Mouse (Mus musculus): Measurements from ENCODE around the gene Bbip1. TPM values are rescaled to one million over a fixed set of nuclear protein-coding genes. Genes with fewer than 3 reads are reported as not detected.
A peak's percentile ranks its signal among the peaks of the same experiment; 100 is the strongest.
"Not testable (repeated sequence)": the region's sequence is repeated elsewhere in the genome, so short reads cannot be mapped to it uniquely, and the experiment has no call there.

Bbip1 gene
- polyA plus RNA-seq, 1 experiment: 60.0 TPM

GRCm38 (mm10) chr19:53933050-53933449 is 11.4 kb downstream of the Bbip1 start:
- H3K27ac ChIP-seq (ENCODE audit: insufficient read depth, low read length): no peak overlapping the region
- H3K4me1 ChIP-seq (ENCODE audit: control insufficient read depth, insufficient read depth, low read length): no peaks in the 10 kb centered on the region
- H3K4me3 ChIP-seq (ENCODE audit: insufficient read depth, low read length): no peak overlapping the region

GRCm38 (mm10) chr19:53929218-53929617 is 15.2 kb downstream of the Bbip1 start:
- Histone ChIP-seq H3K4me1 (ENCODE audit: control insufficient read depth, insufficient read depth, low read length) (no peaks in the 10 kb centered on the region), H3K27ac (ENCODE audit: insufficient read depth, low read length) (no peak overlapping the region), H3K4me3 (ENCODE audit: insufficient read depth, low read length) (no peak overlapping the region)
- TF ChIP-seq POLR2A (IDR thresholded peaks at IDR 0.05; ENCODE audit: low read depth, low read length) (no peak), CTCF (IDR thresholded peaks at IDR 0.05; ENCODE audit: borderline replicate concordance, insufficient read depth, low read length) (no peak)

More at GRCm38 (mm10) chr19:53933050-53933449, 11.4 kb downstream of the Bbip1 start:
- no peak for TF ChIP-seq POLR2A (IDR thresholded peaks at IDR 0.05; ENCODE audit: low read depth, low read length)
- TF ChIP-seq CTCF (IDR thresholded peaks at IDR 0.05; ENCODE audit: borderline replicate concordance, insufficient read depth, low read length): no peak

DNA sequence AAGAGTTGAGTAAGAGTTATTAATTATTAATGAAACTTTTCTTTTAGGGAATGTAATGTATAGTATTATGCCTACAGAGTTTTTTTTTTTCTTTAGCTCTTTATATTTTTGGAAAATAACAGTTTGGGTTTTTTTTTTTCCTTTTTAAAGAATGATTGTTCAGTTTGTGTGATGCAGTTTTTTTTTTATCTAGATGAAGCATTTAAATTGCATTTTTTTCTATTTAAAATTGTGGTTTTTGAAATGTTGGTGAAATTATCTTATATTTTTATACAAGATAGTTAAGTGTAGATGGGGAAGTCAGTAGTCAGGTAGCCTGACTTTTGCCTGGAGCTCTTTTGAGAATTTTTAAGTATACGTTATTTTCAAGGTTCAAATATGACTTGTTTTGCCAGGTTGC is 17.7 kb downstream of the Bbip1 start:
- TF ChIP-seq CTCF (IDR thresholded peaks at IDR 0.05; ENCODE audit: borderline replicate concordance, insufficient read depth, low read length) (no peak), POLR2A (IDR thresholded peaks at IDR 0.05; ENCODE audit: low read depth, low read length) (no peak)
- Histone ChIP-seq H3K4me1 (ENCODE audit: control insufficient read depth, insufficient read depth, low read length) (no peaks in the 10 kb centered on the region), H3K27ac (ENCODE audit: insufficient read depth, low read length) (no peak overlapping the region), H3K4me3 (ENCODE audit: insufficient read depth, low read length) (no peak overlapping the region)

DNA sequence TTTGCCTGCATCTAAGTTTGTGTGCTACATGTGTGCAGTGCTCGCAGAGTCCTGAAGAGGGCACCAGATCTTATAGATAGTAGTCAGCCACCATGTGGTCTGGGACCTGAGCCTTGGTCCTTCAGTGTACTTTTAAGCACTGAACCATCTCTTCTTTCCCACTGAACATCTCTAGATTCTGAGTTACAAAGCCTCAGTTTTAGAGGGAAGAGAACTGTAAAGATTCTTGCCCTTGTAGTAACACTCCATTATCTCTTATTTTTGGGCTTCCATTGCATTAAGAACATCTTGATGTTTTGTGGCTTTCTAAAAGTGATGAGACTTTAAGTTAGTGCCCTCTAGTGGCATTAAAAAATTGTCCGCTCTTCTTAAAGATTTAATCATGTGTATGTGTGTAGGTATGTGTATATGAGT is 19.1 kb downstream of the Bbip1 start:
- Histone ChIP-seq H3K4me1 (ENCODE audit: control insufficient read depth, insufficient read depth, low read length) (no peaks in the 10 kb centered on the region), H3K27ac (ENCODE audit: insufficient read depth, low read length) (no peak overlapping the region), H3K4me3 (ENCODE audit: insufficient read depth, low read length) (no peak overlapping the region)
- TF ChIP-seq CTCF (IDR thresholded peaks at IDR 0.05; ENCODE audit: borderline replicate concordance, insufficient read depth, low read length) (no peak), POLR2A (IDR thresholded peaks at IDR 0.05; ENCODE audit: low read depth, low read length) (no peak)

GRCm38 (mm10) chr19:53921996-53922395 is 22.4 kb downstream of the Bbip1 start:
- H3K4me1 ChIP-seq (ENCODE audit: control insufficient read depth, insufficient read depth, low read length); H3K27ac ChIP-seq (ENCODE audit: insufficient read depth, low read length); H3K4me3 ChIP-seq (ENCODE audit: insufficient read depth, low read length): not testable (repeated sequence)

DNA sequence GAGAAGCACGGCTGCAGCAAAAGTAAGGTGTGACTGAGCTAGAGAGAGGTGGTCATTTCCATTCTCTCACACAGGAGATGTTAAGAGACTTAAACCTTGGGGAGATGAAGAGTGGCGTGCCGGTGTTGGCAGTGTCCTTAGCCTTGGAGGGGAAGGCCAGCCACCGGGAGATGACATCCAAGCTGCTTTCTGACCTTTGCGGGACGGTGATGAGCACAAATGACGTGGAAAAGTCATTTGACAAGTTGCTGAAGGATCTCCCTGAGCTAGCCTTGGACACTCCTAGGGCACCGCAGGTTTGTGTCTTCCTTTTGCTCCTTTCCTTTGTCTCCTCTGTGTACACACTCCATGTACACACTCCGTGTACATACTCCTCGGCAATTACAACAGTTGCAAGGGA is 24.9 kb downstream of the Bbip1 start:
- no peaks in the 10 kb centered on the region for H3K4me1 ChIP-seq (ENCODE audit: control insufficient read depth, insufficient read depth, low read length)
- TF ChIP-seq CTCF (IDR thresholded peaks at IDR 0.05; ENCODE audit: borderline replicate concordance, insufficient read depth, low read length) (no peak), POLR2A (IDR thresholded peaks at IDR 0.05; ENCODE audit: low read depth, low read length) (no peak)
- no peak overlapping the region for H3K4me3 ChIP-seq (ENCODE audit: insufficient read depth, low read length)
- H3K27ac ChIP-seq (ENCODE audit: insufficient read depth, low read length): no peak overlapping the region

GRCm38 (mm10) chr19:53914950-53915349 is 29.5 kb downstream of the Bbip1 start:
- no peaks in the 10 kb centered on the region for H3K4me1 ChIP-seq (ENCODE audit: control insufficient read depth, insufficient read depth, low read length)
- no peak overlapping the region for H3K4me3 ChIP-seq (ENCODE audit: insufficient read depth, low read length)
- TF ChIP-seq CTCF (IDR thresholded peaks at IDR 0.05; ENCODE audit: borderline replicate concordance, insufficient read depth, low read length): no peak
- no peak for TF ChIP-seq POLR2A (IDR thresholded peaks at IDR 0.05; ENCODE audit: low read depth, low read length)
- H3K27ac ChIP-seq (ENCODE audit: insufficient read depth, low read length): no peak overlapping the region

- H3K4me3 ChIP-seq (ENCODE audit: insufficient read depth, low read length); H3K27ac ChIP-seq (ENCODE audit: insufficient read depth, low read length); H3K4me1 ChIP-seq (ENCODE audit: control insufficient read depth, insufficient read depth, low read length): not testable (repeated sequence)
- 0 out of 2 replicates have a peak, but pooled peaks have one; percentile 12 for TF ChIP-seq CTCF (IDR thresholded peaks at IDR 0.05; ENCODE audit: borderline replicate concordance, insufficient read depth, low read length)
- 0 out of 2 replicates have a peak, but pooled peaks have one; percentile 23 for TF ChIP-seq POLR2A (IDR thresholded peaks at IDR 0.05; ENCODE audit: low read depth, low read length)
These were observed 37.7 kb downstream of the Bbip1 start for GRCm38 (mm10) chr19:53906703-53907070.

GRCm38 (mm10) chr19:53906033-53906702 is 38.3 kb downstream of the Bbip1 start:
- Histone ChIP-seq H3K27ac (ENCODE audit: insufficient read depth, low read length) (no peak overlapping the region), H3K4me3 (ENCODE audit: insufficient read depth, low read length) (no peak overlapping the region), H3K4me1 (ENCODE audit: control insufficient read depth, insufficient read depth, low read length) (peaks cover 4% of the 10 kb centered on the region)
- TF ChIP-seq CTCF (IDR thresholded peaks at IDR 0.05; ENCODE audit: borderline replicate concordance, insufficient read depth, low read length) (no peak), POLR2A (IDR thresholded peaks at IDR 0.05; ENCODE audit: low read depth, low read length) (no peak)

- no peak overlapping the region for H3K27ac ChIP-seq (ENCODE audit: insufficient read depth, low read length)
- no peak for TF ChIP-seq POLR2A (IDR thresholded peaks at IDR 0.05; ENCODE audit: low read depth, low read length)
- TF ChIP-seq CTCF (IDR thresholded peaks at IDR 0.05; ENCODE audit: borderline replicate concordance, insufficient read depth, low read length): no peak
- H3K4me1 ChIP-seq (ENCODE audit: control insufficient read depth, insufficient read depth, low read length): peaks cover 4% of the 10 kb centered on the region
- peak overlapping the region; percentile 20 for H3K4me3 ChIP-seq (ENCODE audit: insufficient read depth, low read length)
These were observed 39.5 kb downstream of the Bbip1 start for GRCm38 (mm10) chr19:53904833-53905480.
